Mouse (Mus musculus): ENCODE data around the gene Sun2. TPM values are rescaled to one million over a fixed set of nuclear protein-coding genes. Genes with fewer than 3 reads are reported as not detected.

Gene Sun2
- polyA plus RNA-seq, 1 experiment: 101 TPM

GRCm38 (mm10) chr15:79775662-79776061 lies 33.3 kb upstream of the Sun2 start:
- H3K4me1 ChIP-seq (ENCODE audit: control insufficient read depth, insufficient read depth, insufficient read length): peaks cover 2% of the 10 kb centered on the region; the same call in 1 of the 2 replicates

GRCm38 (mm10) chr15:79774117-79775027 lies 32.0 kb upstream of the Sun2 start:
- TF ChIP-seq POLR2A (IDR thresholded peaks at IDR 0.05; ENCODE audit: low read depth, low read length) (no peak), CTCF (IDR thresholded peaks at IDR 0.05; ENCODE audit: extremely low read depth, insufficient read depth, insufficient read length, insufficient replicate concordance) (no peak)
- WGBS: 1% methylated on average over 48 of the region's 50 CpGs
- DNase-seq (ENCODE audit: low read depth in 1 of 2, low spot score in 2 of 2): peak; percentile 96 to 98
- Histone ChIP-seq H3K27me3 (ENCODE audit: control insufficient read depth, insufficient read depth, low read length) (no peaks in the 10 kb centered on the region), H3K4me3 (ENCODE audit: extremely low read depth, insufficient read depth, insufficient read length) (peak overlapping the region; percentile 74), H3K36me3 (ENCODE audit: control insufficient read depth, insufficient read depth, low read length) (no peaks in the 10 kb centered on the region), H3K4me1 (ENCODE audit: control insufficient read depth, insufficient read depth, insufficient read length) (peaks cover 2% of the 10 kb centered on the region; the same call in 1 of the 2 replicates), H3K27ac (ENCODE audit: insufficient read depth, low read length) (no peak overlapping the region)

More at GRCm38 (mm10) chr15:79775662-79776061, 33.3 kb upstream of the Sun2 start:
- Histone ChIP-seq H3K27me3 (ENCODE audit: control insufficient read depth, insufficient read depth, low read length) (no peaks in the 10 kb centered on the region), H3K36me3 (ENCODE audit: control insufficient read depth, insufficient read depth, low read length) (no peaks in the 10 kb centered on the region), H3K4me3 (ENCODE audit: extremely low read depth, insufficient read depth, insufficient read length) (no peak overlapping the region), H3K27ac (ENCODE audit: insufficient read depth, low read length) (no peak overlapping the region)
- WGBS: 73% methylated on average over 7 of the region's 7 CpGs
- TF ChIP-seq CTCF (IDR thresholded peaks at IDR 0.05; ENCODE audit: extremely low read depth, insufficient read depth, insufficient read length, insufficient replicate concordance) (no peak), POLR2A (IDR thresholded peaks at IDR 0.05; ENCODE audit: low read depth, low read length) (no peak)
- no peak for DNase-seq (ENCODE audit: low read depth in 1 of 2, low spot score in 2 of 2)

GRCm38 (mm10) chr15:79770629-79771240 lies 28.4 kb upstream of the Sun2 start:
- Histone ChIP-seq H3K27ac (ENCODE audit: insufficient read depth, low read length) (no peak overlapping the region), H3K4me3 (ENCODE audit: extremely low read depth, insufficient read depth, insufficient read length) (no peak overlapping the region), H3K4me1 (ENCODE audit: control insufficient read depth, insufficient read depth, insufficient read length) (peaks cover 7% of the 10 kb centered on the region; the same call in 1 of the 2 replicates), H3K36me3 (ENCODE audit: control insufficient read depth, insufficient read depth, low read length) (no peaks in the 10 kb centered on the region), H3K27me3 (ENCODE audit: control insufficient read depth, insufficient read depth, low read length) (no peaks in the 10 kb centered on the region)
- no peak for DNase-seq (ENCODE audit: low read depth in 1 of 2, low spot score in 2 of 2)
- WGBS: 87% methylated on average over 21 of the region's 21 CpGs
- TF ChIP-seq POLR2A (IDR thresholded peaks at IDR 0.05; ENCODE audit: low read depth, low read length) (no peak), CTCF (IDR thresholded peaks at IDR 0.05; ENCODE audit: extremely low read depth, insufficient read depth, insufficient read length, insufficient replicate concordance) (no peak)

GRCm38 (mm10) chr15:79768302-79768701 lies 26.0 kb upstream of the Sun2 start:
- WGBS: 12% methylated on average over 6 of the region's 6 CpGs
- Histone ChIP-seq H3K4me1 (ENCODE audit: control insufficient read depth, insufficient read depth, insufficient read length) (peaks cover 5% of the 10 kb centered on the region; the same call in 1 of the 2 replicates), H3K27me3 (ENCODE audit: control insufficient read depth, insufficient read depth, low read length) (no peaks in the 10 kb centered on the region), H3K4me3 (ENCODE audit: extremely low read depth, insufficient read depth, insufficient read length) (no peak overlapping the region), H3K27ac (ENCODE audit: insufficient read depth, low read length) (peak overlapping the region; percentile 39), H3K36me3 (ENCODE audit: control insufficient read depth, insufficient read depth, low read length) (no peaks in the 10 kb centered on the region)
- no peak for DNase-seq (ENCODE audit: low read depth in 1 of 2, low spot score in 2 of 2)
- TF ChIP-seq POLR2A (IDR thresholded peaks at IDR 0.05; ENCODE audit: low read depth, low read length) (no peak), CTCF (IDR thresholded peaks at IDR 0.05; ENCODE audit: extremely low read depth, insufficient read depth, insufficient read length, insufficient replicate concordance) (no peak)

GRCm38 (mm10) chr15:79767327-79767961 lies 25.1 kb upstream of the Sun2 start:
- DNase-seq (ENCODE audit: low read depth in 1 of 2, low spot score in 2 of 2): no peak
- H3K27ac ChIP-seq (ENCODE audit: insufficient read depth, low read length): no peak overlapping the region
- 74% methylated on average over 16 of the region's 16 CpGs for WGBS
- H3K36me3 ChIP-seq (ENCODE audit: control insufficient read depth, insufficient read depth, low read length): no peaks in the 10 kb centered on the region
- H3K27me3 ChIP-seq (ENCODE audit: control insufficient read depth, insufficient read depth, low read length): no peaks in the 10 kb centered on the region
- H3K4me3 ChIP-seq (ENCODE audit: extremely low read depth, insufficient read depth, insufficient read length): no peak overlapping the region
- TF ChIP-seq CTCF (IDR thresholded peaks at IDR 0.05; ENCODE audit: extremely low read depth, insufficient read depth, insufficient read length, insufficient replicate concordance) (no peak), POLR2A (IDR thresholded peaks at IDR 0.05; ENCODE audit: low read depth, low read length) (no peak)
- H3K4me1 ChIP-seq (ENCODE audit: control insufficient read depth, insufficient read depth, insufficient read length): peaks cover 5% of the 10 kb centered on the region; the same call in 1 of the 2 replicates

GRCm38 (mm10) chr15:79766586-79767071 lies 24.3 kb upstream of the Sun2 start:
- Histone ChIP-seq H3K27ac (ENCODE audit: insufficient read depth, low read length) (no peak overlapping the region), H3K4me3 (ENCODE audit: extremely low read depth, insufficient read depth, insufficient read length) (no peak overlapping the region), H3K4me1 (ENCODE audit: control insufficient read depth, insufficient read depth, insufficient read length) (peaks cover 5% of the 10 kb centered on the region; the same call in 1 of the 2 replicates), H3K36me3 (ENCODE audit: control insufficient read depth, insufficient read depth, low read length) (no peaks in the 10 kb centered on the region), H3K27me3 (ENCODE audit: control insufficient read depth, insufficient read depth, low read length) (no peaks in the 10 kb centered on the region)
- DNase-seq (ENCODE audit: low read depth in 1 of 2, low spot score in 2 of 2): no peak
- 90% methylated on average over 10 of the region's 10 CpGs for WGBS
- TF ChIP-seq POLR2A (IDR thresholded peaks at IDR 0.05; ENCODE audit: low read depth, low read length) (no peak), CTCF (IDR thresholded peaks at IDR 0.05; ENCODE audit: extremely low read depth, insufficient read depth, insufficient read length, insufficient replicate concordance) (no peak)
